Mouse (Mus musculus) macrophage (primary cell): ENCODE results near the gene Itpk1. TPM values are rescaled to one million over a fixed set of nuclear protein-coding genes. Genes with fewer than 3 reads are reported as not detected.

Experiments used
- H3K27ac ChIP-seq: fragments of 350-480 bp; formaldehyde crosslinking; 2 replicates; pipeline ENCODE4 v1.9.0; 2021
- H3K36me3 ChIP-seq: fragments of 350-480 bp; formaldehyde crosslinking; 2 replicates; pipeline ENCODE4 v1.9.0; 2021; ENCODE audit errors: inconsistent target
- H3K4me3 ChIP-seq: fragments of 350-480 bp; formaldehyde crosslinking; 2 replicates; pipeline ENCODE4 v1.9.0; 2021; ENCODE audit errors: inconsistent target
- H3K79me2 ChIP-seq: fragments of 350-480 bp; formaldehyde crosslinking; 2 replicates; pipeline ENCODE4 v1.9.0; 2021; ENCODE audit errors: inconsistent target
- whole genome bisulfite sequencing: methylation state at CpG from one replicate; pipeline ENCODE4 v1.1.7; 2026; ENCODE audit warnings: inconsistent platforms; ENCODE audit not compliant: missing documents; 5-methylcytosine and 5-hydroxymethylcytosine counted together
- polyA plus RNA-seq: library from polyadenylated mRNA; stranded (reverse); fragments of 250-400 nt; gene quantifications from 3 replicates; pipeline ENCODE4 v1.2.4, GENCODE M21; 2018; ENCODE audit warnings: inconsistent platforms

The Itpk1 gene
- polyA plus RNA-seq, 1 experiment from 2014 or later, result 12.1 TPM

DNA sequence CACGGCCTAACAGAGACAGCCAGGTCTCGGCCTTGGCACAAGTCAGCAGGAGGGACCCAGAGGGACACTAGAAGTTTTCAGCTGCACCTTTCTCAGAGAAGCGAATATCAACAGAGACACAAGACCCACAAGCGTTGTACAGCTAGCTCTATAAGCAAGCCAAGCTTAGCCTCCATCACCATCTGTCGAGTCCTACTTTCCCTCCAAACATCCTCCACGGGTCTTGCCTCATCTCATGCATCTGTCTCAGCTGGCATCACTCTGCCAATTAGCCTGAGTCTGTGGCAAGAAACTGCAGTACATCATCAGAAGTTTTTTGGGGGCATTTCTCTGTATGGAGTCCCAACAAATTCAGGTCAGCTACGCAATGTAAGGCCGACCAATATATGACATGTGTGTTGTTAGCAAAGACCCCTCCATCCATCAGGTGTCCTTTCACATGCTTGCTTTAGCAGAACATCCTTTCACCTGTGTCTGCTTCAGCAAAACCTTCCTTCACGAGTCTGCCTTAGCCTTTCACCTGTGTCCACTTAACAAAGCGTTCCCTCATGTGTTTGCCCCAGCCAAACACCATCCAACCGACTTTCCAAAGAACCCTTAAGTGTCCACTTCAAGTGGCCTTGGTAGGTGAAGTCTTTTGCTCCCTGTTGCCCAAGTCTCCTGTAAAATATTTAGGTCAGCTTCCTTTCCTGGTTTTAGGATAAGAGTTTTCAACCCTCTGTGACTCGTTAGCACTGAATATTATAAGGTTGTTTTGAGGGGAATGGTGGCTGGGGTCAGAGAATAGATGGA lies 184.6 kb downstream of the Itpk1 start:
- Histone ChIP-seq H3K4me3 (no peak overlapping the region), H3K79me2 (no peaks in the 10 kb centered on the region), H3K36me3 (no peaks in the 10 kb centered on the region), H3K27ac (no peak overlapping the region)
- 90% methylated on average over 12 of the region's 12 CpGs for WGBS

Other genes starting within 250 kb of the Itpk1 start
- 27.9 to 40.8 TPM (median 29.5 TPM) in 3 replicates for gene Golga5, start 235.8 kb downstream of the Itpk1 start, polyA plus RNA-seq
- not detected in 3 replicates for gene Chga, start 150.0 kb downstream of the Itpk1 start, polyA plus RNA-seq
- 4.7 to 7.2 TPM (median 6.1 TPM) in 3 replicates for gene Moap1, start 38.7 kb upstream of the Itpk1 start, polyA plus RNA-seq
- gene Tmem251, start 38.8 kb upstream of the Itpk1 start, polyA plus RNA-seq, result 11.4 to 13.5 TPM (median 12.9 TPM) in 3 replicates
- gene Gm28051, start 52.8 kb upstream of the Itpk1 start, polyA plus RNA-seq, result not detected in 3 replicates
- gene Gon7, start 52.9 kb upstream of the Itpk1 start, polyA plus RNA-seq, result 5.2 to 11.5 TPM (median 9.4 TPM) in 3 replicates
- gene Ubr7, start 53.0 kb upstream of the Itpk1 start, polyA plus RNA-seq, result 11.5 to 23.4 TPM (median 20.9 TPM) in 3 replicates
- 4.1 to 7.2 TPM (median 4.5 TPM) in 3 replicates for gene Gm20604, start 53.7 kb upstream of the Itpk1 start, polyA plus RNA-seq
- gene Btbd7, start 173.5 kb upstream of the Itpk1 start, polyA plus RNA-seq, result 8.2 to 12.0 TPM (median 9.3 TPM) in 3 replicates
- not detected in 3 replicates for gene Cox8c, start 194.4 kb upstream of the Itpk1 start, polyA plus RNA-seq
- gene Unc79, start 243.9 kb upstream of the Itpk1 start, polyA plus RNA-seq, result 0.01 TPM in 1 of 3 replicates, not detected in the others